Mouse (Mus musculus) embryo, embryonic 11 days (tissue): ENCODE measurements around the gene Ccdc90b.

Experiments used
- DNase-seq: peaks from one replicate; pipeline ENCODE4 v3.0.0-alpha.2; 2015

The Ccdc90b gene

GRCm38 (mm10) chr7:92560986-92561876, at the start of gene Ccdc90b:
Ccdc90b (plus strand) TSS chr7:92561149.
- peak; percentile 95 for DNase-seq

- DNase-seq: no peak
Measured at GRCm38 (mm10) chr7:92520397-92520796, 40.6 kb upstream of the Ccdc90b start.

- DNase-seq: peak; percentile 34
Measured at GRCm38 (mm10) chr7:92520820-92521219, 40.1 kb upstream of the Ccdc90b start.

GRCm38 (mm10) chr7:92529245-92529644, 31.7 kb upstream of the Ccdc90b start:
- no peak for DNase-seq

- peak; percentile 12 for DNase-seq
Measured at GRCm38 (mm10) chr7:92532351-92533036, 28.5 kb upstream of the Ccdc90b start.

GRCm38 (mm10) chr7:92546763-92547162, 14.2 kb upstream of the Ccdc90b start:
- DNase-seq: no peak

- DNase-seq: no peak
Measured at GRCm38 (mm10) chr7:92550248-92550989, 10.5 kb upstream of the Ccdc90b start.

GRCm38 (mm10) chr7:92550990-92551392, 10.0 kb upstream of the Ccdc90b start:
- peak; percentile 77 for DNase-seq

GRCm38 (mm10) chr7:92558744-92559143, 2.2 kb upstream of the Ccdc90b start:
- DNase-seq: no peak

GRCm38 (mm10) chr7:92566775-92567174, 5.8 kb downstream of the Ccdc90b start:
- DNase-seq: no peak

- no peak for DNase-seq
Measured at GRCm38 (mm10) chr7:92580491-92581207, 19.7 kb downstream of the Ccdc90b start.

GRCm38 (mm10) chr7:92583567-92583966, 22.6 kb downstream of the Ccdc90b start:
- DNase-seq: no peak

- DNase-seq: no peak
Measured at GRCm38 (mm10) chr7:92589986-92590385, 29.0 kb downstream of the Ccdc90b start.

GRCm38 (mm10) chr7:92590842-92591241, 29.9 kb downstream of the Ccdc90b start:
- DNase-seq: no peak

- no peak for DNase-seq
Measured at GRCm38 (mm10) chr7:92604961-92605360, 44.0 kb downstream of the Ccdc90b start.

- DNase-seq: no peak
Measured at GRCm38 (mm10) chr7:92610830-92611229, 49.9 kb downstream of the Ccdc90b start.

- no peak for DNase-seq
Measured at GRCm38 (mm10) chr7:92624488-92624887, 63.5 kb downstream of the Ccdc90b start.

- DNase-seq: peak; percentile 21
Measured at GRCm38 (mm10) chr7:92630167-92630566, 69.2 kb downstream of the Ccdc90b start.
